Mouse (Mus musculus): ENCODE measurements around the gene Spag17. TPM values are rescaled to one million over a fixed set of nuclear protein-coding genes. Genes with fewer than 3 reads are reported as not detected.

The Spag17 gene
- polyA plus RNA-seq (2012; rRNA removed), result not detected in 2 replicates

GRCm38 (mm10) chr3:99885187-99885811, at the start of gene Spag17:
Gene Spag17 (plus strand): TSS chr3:99885406.

GRCm38 (mm10) chr3:100162315-100163105, 277.3 kb downstream of the Spag17 start, which contains the start of the genes Gdap2 and Wdr3:
Gene Gdap2 (plus strand): TSS chr3:100162381.
Gene Wdr3 (minus strand): TSS chr3:100162407.

